Mouse (Mus musculus): ENCODE results near the gene Kcnab1.

- TF ChIP-seq EP300 (IDR thresholded peaks at IDR 0.05; ENCODE audit: low read depth) (no peak), CTCF (IDR thresholded peaks at IDR 0.05; ENCODE audit: low read depth) (no peak)
These were observed 256.9 kb downstream of the Kcnab1 start for GRCm38 (mm10) chr3:65365921-65366710.

Measured in liver, postnatal 0 days (tissue).